Mouse (Mus musculus): ENCODE results near the gene Tmem88. TPM values are rescaled to one million over a fixed set of nuclear protein-coding genes. Genes with fewer than 3 reads are reported as not detected.

The Tmem88 gene
- total and polyA plus RNA-seq, 3 experiments: 0.16 to 0.25 TPM; not detected in 1

- Histone ChIP-seq H3K79me2 (replicated peaks; ENCODE audit: control insufficient read depth, extremely low read depth, insufficient read depth, poor library complexity, severe bottlenecking) (no peaks in the 10 kb centered on the region), H3K9ac (ENCODE audit: insufficient read depth, low read depth) (no peak overlapping the region), H3K36me3 (replicated peaks in 1 of 2; ENCODE audit: control insufficient read depth in 1 of 2, insufficient read depth in 1 of 2, low read length in 1 of 2) (peaks cover 0 to 48% of the 10 kb centered on the region in 2 experiments), H3K4me1 (ENCODE audit: control insufficient read depth in 1 of 2, insufficient read depth in 2 of 2) (peaks cover 6 to 10% of the 10 kb centered on the region in 2 experiments; a peak in 3 of 4 replicates), H3K27ac (ENCODE audit: insufficient read depth, low read depth) (no peak overlapping the region), H3K27me3 (replicated peaks) (no peaks in the 10 kb centered on the region), H3K4me2 (ENCODE audit: insufficient read depth, low read depth, poor library complexity, severe bottlenecking) (no peak overlapping the region), H3K4me3 (replicated peaks in 1 of 3; ENCODE audit: low read depth in 2 of 3, low read length in 2 of 3, poor library complexity in 1 of 3) (no peak overlapping the region), H3K9me3 (replicated peaks; ENCODE audit: low read length) (no peaks in the 10 kb centered on the region)
- dilution Hi-C loops (cut with MboI; ENCODE audit: extremely low pct_ligation_motif_present, extremely low pct_unique_long_range_greater_than_20kb, low sequenced_read_pairs) (no loop called here), in situ Hi-C loops (cut with MboI; ENCODE audit: low pct_ligation_motif_present, low pct_unique_long_range_greater_than_20kb, low sequenced_read_pairs) (no loop called here)
- DNase-seq (ENCODE audit: extremely low read depth): no peak
- TF ChIP-seq MAX (IDR thresholded peaks at IDR 0.05; ENCODE audit: low read length): no peak
- no peak for TF ChIP-seq POLR2AphosphoS2 (IDR thresholded peaks at IDR 0.05; ENCODE audit: low read depth, low read length)
- TF ChIP-seq RAD21 (IDR thresholded peaks at IDR 0.05; ENCODE audit: low read depth, low read length): no peak
- no peak for TF ChIP-seq RCOR1 (conservative IDR thresholded peaks at IDR 0.05; ENCODE audit: low read depth, low read length)
- TF ChIP-seq HCFC1 (IDR thresholded peaks at IDR 0.05; ENCODE audit: low read depth, low read length): no peak
- TF ChIP-seq KAT2A (IDR thresholded peaks at IDR 0.05; ENCODE audit: insufficient replicate concordance, low read length): no peak
- TF ChIP-seq SIN3A (IDR thresholded peaks at IDR 0.05; ENCODE audit: low read length): no peak
- no peak for TF ChIP-seq CHD2 (IDR thresholded peaks at IDR 0.05; ENCODE audit: low read length)
- TF ChIP-seq EP300 (IDR thresholded peaks at IDR 0.05; ENCODE audit: low read length): no peak
- TF ChIP-seq CHD1 (IDR thresholded peaks at IDR 0.05; ENCODE audit: low read depth, low read length): no peak
- TF ChIP-seq JUND (conservative IDR thresholded peaks at IDR 0.05; ENCODE audit: low read depth, low read length): no peak
- TF ChIP-seq TCF12 (IDR thresholded peaks at IDR 0.05; ENCODE audit: low read depth, low read length): no peak
- no peak for TF ChIP-seq ZKSCAN1 (IDR thresholded peaks at IDR 0.05; ENCODE audit: borderline replicate concordance, low read depth, low read length)
- TF ChIP-seq MXI1 (IDR thresholded peaks at IDR 0.05; ENCODE audit: low read depth, low read length): no peak
- TF ChIP-seq USF2 (conservative IDR thresholded peaks at IDR 0.05; ENCODE audit: low read depth, low read length): no peak
- TF ChIP-seq ETS1 (conservative IDR thresholded peaks at IDR 0.05; ENCODE audit: low read depth, low read length): no peak
- TF ChIP-seq NELFE (IDR thresholded peaks at IDR 0.05; ENCODE audit: low read depth, low read length): no peak
- no peak for TF ChIP-seq JUN (IDR thresholded peaks at IDR 0.05; ENCODE audit: insufficient read depth, low read depth, low read length)
Measured at GRCm38 (mm10) chr11:69382478-69383105, 15.4 kb downstream of the Tmem88 start.

GRCm38 (mm10) chr11:69381356-69381755 is 16.7 kb downstream of the Tmem88 start:
- no peak for DNase-seq (ENCODE audit: extremely low read depth)
- H3K9ac ChIP-seq (ENCODE audit: insufficient read depth, low read depth): no peak overlapping the region
- dilution Hi-C loops (cut with MboI; ENCODE audit: extremely low pct_ligation_motif_present, extremely low pct_unique_long_range_greater_than_20kb, low sequenced_read_pairs): no loop called here
- no peaks in the 10 kb centered on the region for H3K9me3 ChIP-seq (replicated peaks; ENCODE audit: low read length)
- H3K4me3 ChIP-seq (replicated peaks in 1 of 3; ENCODE audit: low read depth in 2 of 3, low read length in 2 of 3, poor library complexity in 1 of 3): no peak overlapping the region
- H3K27me3 ChIP-seq (replicated peaks): no peaks in the 10 kb centered on the region
- H3K27ac ChIP-seq (ENCODE audit: insufficient read depth, low read depth): no peak overlapping the region
- H3K4me2 ChIP-seq (ENCODE audit: insufficient read depth, low read depth, poor library complexity, severe bottlenecking): no peak overlapping the region
- in situ Hi-C loops (cut with MboI; ENCODE audit: low pct_ligation_motif_present, low pct_unique_long_range_greater_than_20kb, low sequenced_read_pairs): no loop called here
- H3K79me2 ChIP-seq (replicated peaks; ENCODE audit: control insufficient read depth, extremely low read depth, insufficient read depth, poor library complexity, severe bottlenecking): no peaks in the 10 kb centered on the region
- TF ChIP-seq CHD2 (IDR thresholded peaks at IDR 0.05; ENCODE audit: low read length) (no peak), JUND (conservative IDR thresholded peaks at IDR 0.05; ENCODE audit: low read depth, low read length) (no peak), TCF12 (IDR thresholded peaks at IDR 0.05; ENCODE audit: low read depth, low read length) (no peak), POLR2A (IDR thresholded peaks at IDR 0.05; ENCODE audit: low read depth, low read length) (no peak), RAD21 (IDR thresholded peaks at IDR 0.05; ENCODE audit: low read depth, low read length) (no peak), GABPA (IDR thresholded peaks at IDR 0.05; ENCODE audit: insufficient replicate concordance, low read depth, low read length) (no peak), HCFC1 (IDR thresholded peaks at IDR 0.05; ENCODE audit: low read depth, low read length) (no peak), ETS1 (conservative IDR thresholded peaks at IDR 0.05; ENCODE audit: low read depth, low read length) (no peak)
- peaks cover 6 to 11% of the 10 kb centered on the region in 2 experiments; a peak in 3 of 4 replicates for H3K4me1 ChIP-seq (ENCODE audit: control insufficient read depth in 1 of 2, insufficient read depth in 2 of 2)
- peaks cover 0 to 46% of the 10 kb centered on the region in 2 experiments for H3K36me3 ChIP-seq (replicated peaks in 1 of 2; ENCODE audit: control insufficient read depth in 1 of 2, insufficient read depth in 1 of 2, low read length in 1 of 2)

All from CH12.LX (cell line).